Mouse (Mus musculus) MEL (cell line): ENCODE data around the gene Fam43b. TPM values are rescaled to one million over a fixed set of nuclear protein-coding genes. Genes with fewer than 3 reads are reported as not detected.

Experiments
- DNase-seq: peaks from one replicate; pipeline ENCODE4 v3.0.0; 2011; ENCODE audit warnings: low read depth, low spot score
- H3K27ac ChIP-seq: 2 replicates; pipeline ENCODE4 v1.5.1; 2012; ENCODE audit warnings: low read depth, mild to moderate bottlenecking, control low read depth, low read length, moderate library complexity; ENCODE audit not compliant: control insufficient read depth
- H3K27me3 ChIP-seq, 2 experiments: fragments of 150-350 bp in 1 of 2; sonication (generic) in 1 of 2; 2 replicates each; pipeline ENCODE4 v1.6.1; 2012; ENCODE audit warnings: low read length in 2 of 2, mild to moderate bottlenecking in 2 of 2, improper control_type of control experiment in 1 of 2, moderate library complexity in 1 of 2; ENCODE audit not compliant: insufficient read depth in 2 of 2, control insufficient read depth in 1 of 2
- H3K36me3 ChIP-seq, 2 experiments: 2 replicates each; pipeline ENCODE4 v1.6.1; 2012 to 2014; ENCODE audit warnings: low read length in 2 of 2, improper control_type of control experiment in 1 of 2, inconsistent platforms in 1 of 2, mild to moderate bottlenecking in 1 of 2; ENCODE audit not compliant: insufficient read depth in 2 of 2, control insufficient read depth in 1 of 2
- H3K4me1 ChIP-seq, 2 experiments: fragments of 150-350 bp in 1 of 2; sonication (generic) in 1 of 2; 2 replicates each; pipeline ENCODE4 v1.6.1; 2012; ENCODE audit warnings: low read length in 2 of 2, improper control_type of control experiment in 1 of 2, mild to moderate bottlenecking in 1 of 2; ENCODE audit not compliant: insufficient read depth in 2 of 2, control insufficient read depth in 1 of 2
- H3K4me3 ChIP-seq, 2 experiments: fragments of 150-350 bp in 1 of 2; sonication (generic) in 1 of 2; 2 replicates each; pipeline ENCODE4 v1.5.1; 2012; ENCODE audit warnings: low read depth in 2 of 2, low read length in 2 of 2, mild to moderate bottlenecking in 2 of 2, moderate library complexity in 2 of 2, control low read depth in 1 of 2, improper control_type of control experiment in 1 of 2; ENCODE audit not compliant: control insufficient read depth in 1 of 2, insufficient read depth in 1 of 2
- H3K79me2 ChIP-seq: 2 replicates; pipeline ENCODE4 v1.6.1; 2012; ENCODE audit warnings: mild to moderate bottlenecking, low read length, moderate library complexity; ENCODE audit not compliant: control insufficient read depth, poor library complexity, insufficient read depth
- H3K9ac ChIP-seq: 2 replicates; pipeline ENCODE4 v1.6.1; 2012; ENCODE audit warnings: low read depth, mild to moderate bottlenecking, control low read depth, low read length, moderate library complexity; ENCODE audit not compliant: control insufficient read depth, poor library complexity, severe bottlenecking
- H3K9me3 ChIP-seq: fragments of 150-350 bp; sonication (generic); replicated peaks from 2 replicates; pipeline ENCODE4 v1.6.1; 2012; ENCODE audit warnings: mild to moderate bottlenecking, low read length, improper control_type of control experiment, moderate library complexity; ENCODE audit not compliant: insufficient read depth
- BHLHE40 ChIP-seq: IDR thresholded peaks from 2 replicates; pipeline ENCODE4 v1.6.1; 2012; ENCODE audit warnings: low read depth, mild to moderate bottlenecking, inconsistent platforms, low read length, improper control_type of control experiment, borderline replicate concordance
- CTCF ChIP-seq, 3 experiments: IDR thresholded peaks in 2 of 3; conservative IDR thresholded peaks in 1 of 3; 2 replicates each; pipeline ENCODE4 v1.5.1; 2011 to 2012; ENCODE audit warnings: low read length in 3 of 3, low read depth in 2 of 3, mild to moderate bottlenecking in 2 of 3, improper control_type of control experiment in 1 of 3, inconsistent platforms in 1 of 3, mixed read lengths in 1 of 3, moderate library complexity in 1 of 3; ENCODE audit not compliant: control insufficient read depth in 1 of 3, insufficient read depth in 1 of 3, poor library complexity in 1 of 3, severe bottlenecking in 1 of 3
- E2F4 ChIP-seq: IDR thresholded peaks from 2 replicates; pipeline ENCODE4 v1.6.1; 2011; ENCODE audit warnings: low read depth, low read length, improper control_type of control experiment, borderline replicate concordance
- EP300 ChIP-seq, 2 experiments: IDR thresholded peaks; 2 replicates each; pipeline ENCODE4 v1.6.1; 2011; ENCODE audit warnings: improper control_type of control experiment in 2 of 2, low read length in 2 of 2, low read depth in 1 of 2, mild to moderate bottlenecking in 1 of 2
- ETS1 ChIP-seq: IDR thresholded peaks from 2 replicates; pipeline ENCODE4 v1.6.1; 2012; ENCODE audit warnings: low read depth, mild to moderate bottlenecking, inconsistent platforms, low read length, improper control_type of control experiment, moderate library complexity
- JUND ChIP-seq: IDR thresholded peaks from 2 replicates; pipeline ENCODE4 v1.6.1; 2011; ENCODE audit warnings: low read depth, mild to moderate bottlenecking, improper control_type of control experiment, low read length
- MAZ ChIP-seq: IDR thresholded peaks from 2 replicates; pipeline ENCODE4 v1.6.1; 2012; ENCODE audit warnings: low read depth, mild to moderate bottlenecking, inconsistent platforms, low read length, improper control_type of control experiment
- MXI1 ChIP-seq: IDR thresholded peaks from 2 replicates; pipeline ENCODE4 v1.6.1; 2011; ENCODE audit warnings: mild to moderate bottlenecking, low read depth, low read length, improper control_type of control experiment
- MYC ChIP-seq: IDR thresholded peaks from 2 replicates; pipeline ENCODE4 v1.6.1; 2011; ENCODE audit warnings: low read depth, mild to moderate bottlenecking, low read length, improper control_type of control experiment, moderate library complexity
- POLR2AphosphoS5 ChIP-seq: IDR thresholded peaks from 2 replicates; pipeline ENCODE4 v1.6.1; 2012; ENCODE audit warnings: low read depth, borderline replicate concordance, mild to moderate bottlenecking, inconsistent platforms, low read length, moderate library complexity, mixed read lengths
- RAD21 ChIP-seq: IDR thresholded peaks from 2 replicates; pipeline ENCODE4 v1.6.1; 2011; ENCODE audit warnings: mild to moderate bottlenecking, low read depth, low read length, improper control_type of control experiment
- SMC3 ChIP-seq: IDR thresholded peaks from 2 replicates; pipeline ENCODE4 v1.6.1; 2011; ENCODE audit warnings: low read depth, low read length, improper control_type of control experiment
- TAL1 ChIP-seq: IDR thresholded peaks from 2 replicates; pipeline ENCODE4 v1.6.1; 2012; ENCODE audit warnings: mild to moderate bottlenecking, inconsistent platforms, low read length, moderate library complexity, mixed read lengths
- TBP ChIP-seq: IDR thresholded peaks from 2 replicates; pipeline ENCODE4 v1.8.0; 2011; ENCODE audit warnings: low read depth, low read length, improper control_type of control experiment
- ZC3H11A ChIP-seq: IDR thresholded peaks from 2 replicates; pipeline ENCODE4 v1.6.1; 2012; ENCODE audit warnings: low read depth, mild to moderate bottlenecking, inconsistent platforms, low read length, improper control_type of control experiment
- ZMIZ1 ChIP-seq: IDR thresholded peaks from 2 replicates; pipeline ENCODE4 v1.6.1; 2012; ENCODE audit warnings: low read depth, mild to moderate bottlenecking, inconsistent platforms, low read length, improper control_type of control experiment, moderate library complexity
- polyA plus RNA-seq, 2 experiments: library from polyadenylated mRNA; stranded (reverse) in 1 of 2; unstranded in 1 of 2; fragments of >175 nt in 1 of 2; fragments of >200 nt in 1 of 2; gene quantifications; 2 replicates each; pipeline versions ENCODE4 v1.2.1 to v1.2.4; 2012; ENCODE audit warnings: low replicate concordance in 2 of 2, low read depth in 1 of 2; ENCODE audit not compliant: insufficient read length in 2 of 2, insufficient read depth in 1 of 2, missing spikeins in 1 of 2
- total RNA-seq: library from RNA; depleted of rRNA; stranded (reverse); fragments of 300-350 nt; gene quantifications from 2 replicates; pipeline ENCODE4 v1.2.3, GENCODE M21; 2012

The Fam43b gene
- total and polyA plus RNA-seq, 3 experiments: not detected

- TF ChIP-seq BHLHE40: peak; percentile 29; the same call in 1 of the 2 replicates
These were observed 40.8 kb downstream of the Fam43b start (continued) for GRCm38 (mm10) chr4:138355496-138355895.

- TF ChIP-seq ZC3H11A (no peak), EP300 (IDR thresholded peaks at IDR 0.05; ENCODE audit: low read depth in 1 of 2, low read length in 2 of 2) (no peak), CTCF (IDR thresholded peaks at IDR 0.05 in 2 of 3, conservative IDR thresholded peaks at IDR 0.05 in 1 of 3; ENCODE audit: control insufficient read depth in 1 of 3, insufficient read depth in 1 of 3, low read depth in 2 of 3, low read length in 3 of 3, poor library complexity in 1 of 3, severe bottlenecking in 1 of 3) (no peak), TAL1 (no peak), ZMIZ1 (no peak), MYC (0 out of 2 replicates have a peak, but pooled peaks have one; percentile 40), TBP (no peak), JUND (no peak), MXI1 (peak; percentile 60), SMC3 (no peak), RAD21 (no peak), POLR2AphosphoS5 (no peak)
- TF ChIP-seq, all 39 proteins: peak for 2
- no peaks in the 10 kb centered on the region for H3K79me2 ChIP-seq
- H3K27ac ChIP-seq: no peak overlapping the region; the same call in 1 of the 2 replicates
- H3K4me3 ChIP-seq: no peak overlapping the region
- no peaks in the 10 kb centered on the region for H3K27me3 ChIP-seq
- DNase-seq: peak; percentile 51
- H3K4me1 ChIP-seq: peaks cover 3 to 25% of the 10 kb centered on the region in 2 experiments
- H3K9me3 ChIP-seq: no peaks in the 10 kb centered on the region
- H3K36me3 ChIP-seq: peaks cover 0 to 12% of the 10 kb centered on the region in 2 experiments; a peak in 2 of 4 replicates
- H3K9ac ChIP-seq: no peak overlapping the region
These were observed 42.7 kb downstream of the Fam43b start for GRCm38 (mm10) chr4:138353438-138354171.

GRCm38 (mm10) chr4:138352692-138353091 is 43.6 kb downstream of the Fam43b start:
- Histone ChIP-seq H3K9ac (no peak overlapping the region), H3K4me3 (no peak overlapping the region), H3K27ac (no peak overlapping the region), H3K4me1 (peaks cover 3 to 25% of the 10 kb centered on the region in 2 experiments), H3K36me3 (peaks cover 0 to 12% of the 10 kb centered on the region in 2 experiments; a peak in 2 of 4 replicates), H3K27me3 (no peaks in the 10 kb centered on the region), H3K79me2 (no peaks in the 10 kb centered on the region), H3K9me3 (no peaks in the 10 kb centered on the region)
- no peak for DNase-seq
- no peak for TF ChIP-seq MAZ
- TF ChIP-seq RAD21: no peak
- TF ChIP-seq ETS1: no peak
- no peak for TF ChIP-seq E2F4
- no peak for TF ChIP-seq ZC3H11A
- no peak for TF ChIP-seq POLR2AphosphoS5
